Mouse (Mus musculus) liver, embryonic 13.5 days (tissue): ENCODE results near the gene Plscr1. TPM values are rescaled to one million over a fixed set of nuclear protein-coding genes. Genes with fewer than 3 reads are reported as not detected.

Experiments
- ATAC-seq: fragments of 200-750 bp; cut with Nextera tagmentation; 2 replicates; pipeline ENCODE4 v1.8.0; 2017; ENCODE audit warnings: low read depth, mild to moderate bottlenecking, moderate number of reproducible peaks, moderate library complexity
- DNase-seq: peaks from one replicate; pipeline ENCODE4 v3.0.0; 2022
- H3K27ac ChIP-seq: fragments of 300-500 bp; sonication (generic); 2 replicates; pipeline ENCODE4 v1.5.1; 2015; ENCODE audit warnings: moderate library complexity, mild to moderate bottlenecking, inconsistent platforms
- H3K27me3 ChIP-seq: fragments of 300-500 bp; sonication (generic); 2 replicates; pipeline ENCODE4 v1.6.1; 2015; ENCODE audit warnings: mild to moderate bottlenecking, inconsistent platforms
- H3K36me3 ChIP-seq: fragments of 300-500 bp; sonication (generic); 2 replicates; pipeline ENCODE4 v1.6.1; 2015; ENCODE audit warnings: mild to moderate bottlenecking, inconsistent platforms
- H3K4me1 ChIP-seq: fragments of 300-500 bp; sonication (generic); replicated peaks from 2 replicates; pipeline ENCODE4 v1.6.1; 2015; ENCODE audit warnings: inconsistent platforms
- H3K4me2 ChIP-seq: fragments of 300-500 bp; sonication (generic); 2 replicates; pipeline ENCODE4 v1.6.1; 2015; ENCODE audit warnings: inconsistent platforms, mild to moderate bottlenecking, moderate library complexity
- H3K4me3 ChIP-seq: fragments of 300-500 bp; sonication (generic); replicated peaks from 2 replicates; pipeline ENCODE4 v1.5.1; 2015; ENCODE audit warnings: mild to moderate bottlenecking, inconsistent platforms
- H3K9ac ChIP-seq: fragments of 300-500 bp; sonication (generic); 2 replicates; pipeline ENCODE4 v1.6.1; 2015; ENCODE audit warnings: mild to moderate bottlenecking, inconsistent platforms
- H3K9me3 ChIP-seq: fragments of 300-500 bp; sonication (generic); replicated peaks from 2 replicates; pipeline ENCODE4 v1.6.1; 2016; ENCODE audit warnings: inconsistent platforms
- WGBS: fragments of 180-500 bp; shearing (Covaris S2); methylation state at CpG from one replicate; pipeline ENCODE4 v1.1.7; 2015; ENCODE audit not compliant: insufficient replicate concordance; 5-methylcytosine and 5-hydroxymethylcytosine counted together
- microRNA-seq: library from miRNA; unstranded; fragments of <30 nt; microRNA quantifications from one replicate; pipeline ENCODE4, GENCODE M21; 2016
- polyA plus RNA-seq: library from polyadenylated mRNA; unstranded; fragments of >200 nt; fragmentation: Nextera tagmentation; extraction: Ambion mirVana; gene quantifications from 2 replicates; pipeline ENCODE4 v1.2.1, GENCODE M21; 2015

Plscr1 gene
- polyA plus RNA-seq, 1 experiment from 2014 or later = 24.0 TPM

DNA sequence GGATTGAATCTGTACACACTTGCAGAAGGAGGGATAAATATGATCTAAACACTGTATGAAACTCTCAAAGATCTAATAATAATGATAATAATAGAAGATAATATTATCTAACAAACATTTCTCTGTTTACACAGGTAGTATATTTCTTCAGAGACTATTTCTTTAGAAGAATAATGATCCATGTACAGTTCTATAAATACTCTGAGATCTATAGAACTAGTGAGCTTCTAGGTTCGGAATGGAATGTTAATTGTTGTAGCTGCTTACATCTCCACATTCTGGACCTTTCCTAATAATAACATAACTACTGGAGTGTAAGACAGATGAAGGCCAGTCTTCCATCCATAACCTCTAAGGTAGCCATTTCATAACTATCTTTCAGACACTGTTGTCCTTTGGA is 59.5 kb downstream of the Plscr1 start, which contains the start of gene 1700057G04Rik:
Gene 1700057G04Rik, plus strand, starts transcription at position 301 of the 400 bp plus-strand sequence.
- H3K27ac ChIP-seq = no peak within 1 kb of the TSS
- H3K27me3 ChIP-seq = no peaks in the 10 kb centered on the region
- no peak for DNase-seq
- H3K4me3 ChIP-seq = no peak within 1 kb of the TSS
- no peak within 1 kb of the TSS for H3K9ac ChIP-seq
- H3K4me1 ChIP-seq = no peaks in the 10 kb centered on the region
- 53% methylated on average over 1 of the region's 1 CpGs for WGBS
- no peaks in the 10 kb centered on the region for H3K9me3 ChIP-seq
- no peaks in the 10 kb centered on the region for H3K36me3 ChIP-seq
- ATAC-seq = no peak
- no peak within 1 kb of the TSS for H3K4me2 ChIP-seq

DNA sequence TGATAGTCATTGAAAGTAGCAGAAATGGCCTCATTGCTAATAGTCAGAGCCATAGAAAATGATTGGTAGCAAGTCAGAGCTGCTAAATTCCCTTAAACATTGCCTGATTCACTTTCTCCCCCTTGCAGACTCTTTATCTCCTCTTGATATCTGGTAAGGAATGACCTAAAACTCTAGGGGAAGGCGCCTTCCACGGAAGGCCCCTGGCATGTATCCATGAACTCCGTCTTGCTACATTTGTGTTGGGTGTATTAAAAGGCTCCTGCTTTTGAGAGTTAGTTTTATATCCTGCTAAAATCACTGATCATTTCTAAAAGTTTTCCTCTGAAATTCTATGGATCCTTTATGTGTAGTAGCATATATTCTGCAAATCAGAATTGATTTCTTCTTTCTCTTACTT is 67.2 kb downstream of the Plscr1 start:
- Histone ChIP-seq H3K4me1 (no peaks in the 10 kb centered on the region), H3K36me3 (no peaks in the 10 kb centered on the region), H3K4me3 (no peak overlapping the region), H3K9ac (no peak overlapping the region), H3K9me3 (no peaks in the 10 kb centered on the region), H3K27me3 (no peaks in the 10 kb centered on the region), H3K27ac (no peak overlapping the region), H3K4me2 (no peak overlapping the region)
- 74% methylated on average over 3 of the region's 3 CpGs for WGBS
- DNase-seq (no peak), ATAC-seq (no peak)

Small RNA genes within 50 kb of the gene (microRNA-seq; reads per million reads assigned to microRNA genes)
- gene Mir6386 = not detected

Other genes with a start within 250 kb of the Plscr1 start
- not detected in 2 replicates for gene Plscr5, start 56.8 kb upstream of the Plscr1 start, polyA plus RNA-seq
- gene Plscr2, start 25.9 kb downstream of the Plscr1 start, polyA plus RNA-seq = 0.54 and 0.57 TPM in 2 replicates
- gene 1700057G04Rik, start 59.6 kb downstream of the Plscr1 start, polyA plus RNA-seq = not detected in 2 replicates
- 0.44 and 0.61 TPM in 2 replicates for gene Plscr4, start 207.6 kb downstream of the Plscr1 start, polyA plus RNA-seq